24 mouse cellular contexts compared by ENCODE assay signal in genomic region chr3:108378875-108379663, GRCm38 (mm10). TPM values are rescaled to one million over a fixed set of nuclear protein-coding genes. Genes with fewer than 3 reads are reported as not detected.
DNase-seq lines count a peak whose midpoint lies in the region; ATAC-seq and TF ChIP-seq lines count a peak whose summit lies in the region.
"Had no signal": no experiment of that assay in that cellular context is flagged by ENCODE, and none has a peak within 500 bp of the region (broad histone marks: within the 10 kb centered on the region; RNA-seq: fewer than 3 reads in every experiment).

No protein-coding gene starts in this region.

- H3K4me3 ChIP-seq in heart, embryonic 13.5 days, result no peak overlapping the region
- no peak overlapping the region for H3K4me3 ChIP-seq in cortical plate, adult 2 months (ENCODE audit: insufficient read depth, low read length)
- H3K4me3 ChIP-seq: forebrain, embryonic 13.5 days; heart, embryonic 10.5 days; limb, embryonic 10.5 days had no signal

- no peaks in the 10 kb centered on the region for H3K9me3 ChIP-seq in heart, embryonic 13.5 days
- H3K9me3 ChIP-seq: forebrain, embryonic 13.5 days; heart, embryonic 10.5 days; limb, embryonic 10.5 days had no signal

- peak overlapping the region; percentile 28; the same call in 1 of the 2 replicates for H3K27ac ChIP-seq in heart, embryonic 13.5 days (replicated peaks)
- H3K27ac ChIP-seq in cortical plate, adult 2 months (ENCODE audit: insufficient read depth, low read length), result peak overlapping the region; percentile 60; the same call in 1 of the 2 replicates
- H3K27ac ChIP-seq: forebrain, embryonic 13.5 days; heart, embryonic 10.5 days; kidney, postnatal 0 days; limb, embryonic 10.5 days had no signal

- peaks cover 44% of the 10 kb centered on the region for H3K4me1 ChIP-seq in heart, embryonic 13.5 days
- H3K4me1 ChIP-seq in cortical plate, adult 2 months (ENCODE audit: control insufficient read depth, insufficient read depth, low read length), result peaks cover 4% of the 10 kb centered on the region

- 56% methylated on average over 7 of the region's 7 CpGs for WGBS in heart, embryonic 13.5 days

- intact Hi-C loops in left cerebral cortex, postnatal 4 days (cut with DNase I), result no loop called here

- DNase-seq in adrenal gland, adult 2 months, result peak; percentile 12
- no peak for DNase-seq in adrenal gland, postnatal 14 days
- no peak for DNase-seq in heart, adult 9 months (ENCODE audit: low spot score in 2 of 2)
- DNase-seq in left cerebral cortex, postnatal 4 days, result peak; percentile 34
- no peak for DNase-seq in left cerebral cortex, adult 9 months (ENCODE audit: low spot score in 2 of 2)
- DNase-seq: adrenal gland, postnatal 10 days; cerebellum, adult 18-20 months; gastrocnemius, postnatal 36 days; kidney, adult 18-20 months; layer of hippocampus, postnatal 36 days; liver, postnatal 0 days; lung, postnatal 14 days; thymus, postnatal 14 days had no signal

- no peak overlapping the region for H3K9ac ChIP-seq in heart, embryonic 13.5 days
- H3K9ac ChIP-seq: forebrain, embryonic 13.5 days; liver, postnatal 0 days had no signal

- TF ChIP-seq CTCF in cortical plate, adult 2 months (IDR thresholded peaks at IDR 0.05; ENCODE audit: extremely low read depth, insufficient read depth, low read length), result no peak

- H3K4me2 ChIP-seq in heart, embryonic 13.5 days, result no peak overlapping the region
- H3K4me2 ChIP-seq: forebrain, embryonic 13.5 days had no signal

- no peaks in the 10 kb centered on the region; the same call in 1 of the 2 replicates for H3K27me3 ChIP-seq in heart, embryonic 13.5 days (replicated peaks)
- H3K27me3 ChIP-seq: CH12.LX; forebrain, embryonic 13.5 days had no signal

- TF ChIP-seq POLR2A in cortical plate, adult 2 months (IDR thresholded peaks at IDR 0.05; ENCODE audit: extremely low read depth, insufficient read depth, low read length), result no peak

- no peak for ATAC-seq in heart, embryonic 13.5 days (ENCODE audit: extremely low read depth, insufficient number of reproducible peaks, low FRiP score, low TSS enrichment)
- no peak for ATAC-seq in cerebellum, adult (ENCODE audit: insufficient number of reproducible peaks, low FRiP score, low TSS enrichment)
- ATAC-seq: forebrain, embryonic 13.5 days; liver, postnatal 0 days had no signal

- H3K36me3 ChIP-seq in heart, embryonic 13.5 days, result no peaks in the 10 kb centered on the region
- H3K36me3 ChIP-seq: limb, embryonic 10.5 days had no signal

RNA-seq across cellular contexts. Expression of gene Psrc1, which starts 4.6 kb away (rescaled TPM):
- total RNA-seq in adrenal gland, adult 2 months (2021), result 1 to 10 TPM in 1 of 2 experiments, under 1 TPM in 1; 0.66 to 1.3 TPM
- 2.6 and 4.0 TPM in 2 replicates for polyA plus RNA-seq in adrenal gland, adult 2 months (2012; rRNA removed)
- 4.1 and 5.3 TPM in 2 replicates for total RNA-seq in adrenal gland, postnatal 14 days (2021)
- 24.4 and 25.4 TPM in 2 replicates for polyA plus RNA-seq in heart, embryonic 13.5 days (2015; fragmentation: Nextera tagmentation; extraction: Ambion mirVana)
- total RNA-seq in left cerebral cortex, postnatal 4 days (2021), result 1 to 10 TPM; 4.3 to 6.9 TPM
- polyA plus RNA-seq in cortical plate, adult 2 months (2012; rRNA removed), result 29.9 and 35.5 TPM in 2 replicates
- total RNA-seq: liver, adult 2 months had no signal

RNA-seq across cellular contexts. Expression of gene Mybphl, which starts 14.4 kb away (rescaled TPM):
- not detected for total RNA-seq in adrenal gland, adult 2 months (2021)
- not detected in 2 replicates for polyA plus RNA-seq in adrenal gland, adult 2 months (2012; rRNA removed)
- total RNA-seq in adrenal gland, postnatal 14 days (2021), result not detected in 2 replicates
- 40.7 and 45.8 TPM in 2 replicates for polyA plus RNA-seq in heart, embryonic 13.5 days (2015; fragmentation: Nextera tagmentation; extraction: Ambion mirVana)
- under 1 TPM in 1 of 2 experiments, not detected in 1; 0.30 TPM for total RNA-seq in left cerebral cortex, postnatal 4 days (2021)
- polyA plus RNA-seq in cortical plate, adult 2 months (2012; rRNA removed), result 0.08 TPM in 1 of 2 replicates, not detected in the other
- total RNA-seq: adrenal gland, postnatal 10 days; CH12.LX; gastrocnemius, postnatal 36 days; hematopoietic stem cell, adult 5-6 weeks; liver, adult 2 months had no signal
- polyA plus RNA-seq: forebrain, embryonic 13.5 days; kidney, postnatal 0 days; liver, adult 2 months; small intestine, adult 2 months had no signal

RNA-seq across cellular contexts. Expression of gene Celsr2, which starts 36.3 kb away (rescaled TPM):
- 1 to 10 TPM; 6.1 to 8.3 TPM for total RNA-seq in adrenal gland, adult 2 months (2021)
- polyA plus RNA-seq in adrenal gland, adult 2 months (2012; rRNA removed), result 9.9 and 17.1 TPM in 2 replicates
- total RNA-seq in adrenal gland, postnatal 14 days (2021), result 8.7 and 11.0 TPM in 2 replicates
- 2.1 and 3.1 TPM in 2 replicates for polyA plus RNA-seq in heart, embryonic 13.5 days (2015; fragmentation: Nextera tagmentation; extraction: Ambion mirVana)
- 100 to 1,000 TPM; 136 to 149 TPM for total RNA-seq in left cerebral cortex, postnatal 4 days (2021)
- 60.0 and 61.5 TPM in 2 replicates for polyA plus RNA-seq in cortical plate, adult 2 months (2012; rRNA removed)
- total RNA-seq: CH12.LX had no signal

Comparison
In these comparisons a context has a peak if more than half of its experiments do, and no peak if none do; other contexts are left out.
1. DNase-seq: peak in adrenal gland, adult 2 months (single experiment) and left cerebral cortex, postnatal 4 days (single experiment); none in adrenal gland, postnatal 14 days (single experiment), heart, adult 9 months (0 of 2) and left cerebral cortex, adult 9 months (0 of 2).
2. RNA of gene Celsr2, which starts 36.3 kb away (total RNA-seq): 136 to 149 TPM in left cerebral cortex, postnatal 4 days; 8.7 to 11.0 TPM in adrenal gland, postnatal 14 days and 6.1 to 8.3 TPM in adrenal gland, adult 2 months; every median in the first group is over 10 times any median in the second.